Mouse (Mus musculus) adrenal gland, postnatal 4 days (tissue): ENCODE data around the gene Insc. TPM values are rescaled to one million over a fixed set of nuclear protein-coding genes. Genes with fewer than 3 reads are reported as not detected.
A peak's percentile ranks its signal among the peaks of the same experiment; 100 is the strongest.

ENCODE experiments used
- DNase-seq, 2 experiments: peaks; one replicate each; pipeline ENCODE4 v3.0.0; 2021 to 2022; ENCODE audit warnings: low spot score in 2 of 2, mixed read lengths in 2 of 2
- total RNA-seq, 2 experiments: library from RNA; stranded (reverse); gene quantifications; 2 replicates each; pipeline ENCODE4 v1.2.3; 2021

Gene Insc
- total RNA-seq, 2 experiments from 2014 or later = 2.8 to 7.3 TPM

- DNase-seq = no peak
Observed at GRCm38 (mm10) chr7:114754626-114755025, 11.1 kb downstream of the Insc start.

DNA sequence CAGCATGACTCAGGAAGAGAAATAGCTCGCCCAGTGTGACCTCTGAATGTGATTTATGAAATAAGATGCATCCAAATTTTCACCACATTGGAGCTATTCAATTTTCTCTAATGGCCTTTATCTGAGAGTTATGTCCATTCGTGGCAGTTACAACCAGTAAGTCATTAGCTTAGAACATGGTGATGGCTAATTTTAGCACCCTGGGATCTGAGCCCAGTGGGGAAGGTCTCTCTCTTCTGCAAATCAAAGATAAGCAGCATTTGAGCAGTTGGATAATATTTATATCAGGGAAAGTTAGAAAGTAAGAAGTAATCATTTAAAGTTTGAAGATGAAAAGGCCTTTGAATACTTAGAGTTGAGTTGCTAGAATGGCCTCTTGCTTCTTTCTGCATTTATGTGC lies 19.2 kb downstream of the Insc start:
- DNase-seq = no peak

DNA sequence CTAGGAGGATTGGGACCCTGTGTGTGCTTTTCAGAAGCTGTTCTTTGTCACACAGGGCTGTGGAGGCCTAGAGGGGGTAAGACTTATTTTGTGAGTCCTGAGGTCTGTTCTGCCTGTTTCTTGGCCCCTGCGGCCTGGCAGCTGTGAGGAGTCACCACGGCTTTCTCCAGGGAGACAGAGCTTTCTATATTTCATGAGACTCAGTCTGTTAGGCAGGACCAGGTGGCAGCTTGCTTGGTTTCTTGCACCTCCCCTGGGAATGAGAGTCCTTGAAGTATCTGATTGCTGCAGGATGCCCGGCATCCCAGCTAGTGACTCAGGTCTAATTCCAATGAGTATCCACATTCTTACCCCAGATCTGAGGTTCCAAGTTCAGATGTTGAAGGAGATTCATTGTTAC lies 21.8 kb downstream of the Insc start:
- no peak for DNase-seq

- no peak for DNase-seq
Observed at GRCm38 (mm10) chr7:114766523-114766922, 23.0 kb downstream of the Insc start.

DNA sequence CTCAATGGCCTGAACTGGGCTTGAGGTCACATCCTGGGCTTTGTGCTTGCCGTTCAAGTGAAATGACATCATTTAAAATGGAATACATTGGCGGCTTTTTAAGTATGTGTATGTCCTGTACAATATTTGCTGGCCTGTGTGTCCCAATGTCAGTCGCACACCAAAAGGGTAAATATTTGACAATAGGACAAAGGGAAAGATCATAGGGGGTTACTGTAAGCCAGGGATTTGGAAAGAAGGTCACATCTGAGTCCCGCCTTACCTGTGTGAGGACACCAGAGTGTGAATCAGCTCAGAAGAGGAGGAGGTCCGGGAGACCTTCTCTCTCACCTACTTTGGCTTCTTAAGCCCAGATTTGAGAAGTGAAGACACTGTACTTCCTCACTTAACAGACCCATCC lies 25.0 kb downstream of the Insc start:
- DNase-seq = no peak

DNA sequence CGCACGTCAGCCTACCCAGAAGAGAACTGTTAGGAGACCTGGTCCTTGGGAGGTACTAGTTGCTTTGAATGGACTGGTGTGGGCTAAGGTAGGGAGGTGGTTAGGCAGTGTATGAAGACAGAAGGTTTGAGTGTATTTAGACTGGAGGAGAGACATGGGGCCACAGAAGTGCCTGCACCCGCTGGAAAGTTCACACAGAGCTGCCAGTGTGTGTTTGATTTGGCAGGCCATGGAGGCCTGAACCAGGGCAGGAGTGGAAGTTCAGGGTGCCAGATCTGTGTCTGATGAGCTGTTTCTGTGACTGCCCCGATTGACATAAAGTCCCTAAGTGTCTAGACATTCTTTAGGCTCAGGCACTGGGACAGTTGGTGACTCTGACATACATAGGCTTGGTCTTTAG lies 25.5 kb downstream of the Insc start:
- no peak for DNase-seq

GRCm38 (mm10) chr7:114770586-114770985 lies 27.1 kb downstream of the Insc start:
- DNase-seq = no peak

- no peak for DNase-seq
Observed at GRCm38 (mm10) chr7:114771801-114772200, 28.3 kb downstream of the Insc start.

- DNase-seq = no peak
Observed at GRCm38 (mm10) chr7:114773781-114774180, 30.3 kb downstream of the Insc start.

DNA sequence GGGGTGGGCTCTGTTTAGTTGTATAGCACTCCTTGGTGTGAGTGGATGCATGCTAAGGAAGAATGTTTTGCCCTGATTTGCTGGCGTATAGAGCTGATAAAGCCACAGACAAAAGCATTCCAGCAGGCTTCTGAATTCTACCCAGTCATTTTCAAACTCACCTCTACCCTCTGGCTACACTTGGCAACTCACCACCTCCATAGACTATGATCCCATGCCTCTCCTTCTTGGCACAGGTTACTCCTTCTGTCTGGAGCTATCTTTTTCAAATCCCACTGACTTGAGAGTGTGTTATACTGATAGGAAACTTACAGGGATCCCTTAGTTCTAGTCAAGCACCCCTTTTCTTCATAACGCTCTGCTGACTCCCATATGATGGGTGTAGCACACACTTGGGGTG lies 32.4 kb downstream of the Insc start:
- no peak for DNase-seq

GRCm38 (mm10) chr7:114778156-114778770 lies 34.8 kb downstream of the Insc start:
- no peak for DNase-seq

GRCm38 (mm10) chr7:114779056-114779660 lies 35.7 kb downstream of the Insc start:
- no peak for DNase-seq

GRCm38 (mm10) chr7:114783291-114783690 lies 39.8 kb downstream of the Insc start:
- no peak for DNase-seq

GRCm38 (mm10) chr7:114791087-114791486 lies 47.6 kb downstream of the Insc start:
- DNase-seq = no peak

GRCm38 (mm10) chr7:114792026-114792425 lies 48.5 kb downstream of the Insc start:
- no peak for DNase-seq

DNA sequence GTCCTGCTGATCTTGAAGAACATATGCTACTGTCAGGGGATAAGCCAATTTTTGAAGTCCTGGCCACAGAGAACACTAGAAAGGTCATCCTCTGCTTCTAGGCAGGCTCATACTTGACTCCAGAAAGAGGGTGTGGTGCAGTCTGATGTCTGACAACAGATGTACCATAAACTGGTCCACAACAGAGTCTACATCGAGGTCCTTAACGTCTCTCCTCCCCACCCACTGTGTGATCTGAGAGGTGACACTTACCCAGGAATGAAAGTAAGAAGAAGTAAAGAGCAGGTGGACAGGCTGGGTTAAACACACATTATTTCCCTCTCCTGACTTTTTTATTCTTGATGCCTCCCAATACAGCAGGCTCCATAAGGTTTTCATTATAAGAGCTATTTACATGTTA lies 50.9 kb downstream of the Insc start:
- DNase-seq = no peak

GRCm38 (mm10) chr7:114802576-114802975 lies 59.1 kb downstream of the Insc start:
- DNase-seq = no peak

DNA sequence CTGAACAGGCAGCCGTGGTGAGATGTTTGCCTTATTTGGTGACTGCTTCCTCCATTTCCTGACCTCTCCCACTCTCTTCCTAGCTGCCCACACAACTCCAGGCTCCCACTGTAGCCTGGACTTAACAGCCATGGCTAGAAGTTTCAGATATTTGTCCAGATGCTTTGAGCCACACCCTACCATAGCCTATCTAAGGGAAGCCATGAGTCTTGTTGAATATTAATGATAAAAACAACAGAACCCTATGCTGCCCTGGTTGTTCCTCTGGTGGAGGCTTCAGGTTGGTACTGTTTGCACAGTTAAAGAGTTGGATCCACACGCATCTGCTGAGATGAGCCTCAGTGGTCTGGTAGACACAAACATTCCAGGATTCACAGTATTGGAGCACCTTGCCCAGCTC lies 61.8 kb downstream of the Insc start:
- DNase-seq = no peak

DNA sequence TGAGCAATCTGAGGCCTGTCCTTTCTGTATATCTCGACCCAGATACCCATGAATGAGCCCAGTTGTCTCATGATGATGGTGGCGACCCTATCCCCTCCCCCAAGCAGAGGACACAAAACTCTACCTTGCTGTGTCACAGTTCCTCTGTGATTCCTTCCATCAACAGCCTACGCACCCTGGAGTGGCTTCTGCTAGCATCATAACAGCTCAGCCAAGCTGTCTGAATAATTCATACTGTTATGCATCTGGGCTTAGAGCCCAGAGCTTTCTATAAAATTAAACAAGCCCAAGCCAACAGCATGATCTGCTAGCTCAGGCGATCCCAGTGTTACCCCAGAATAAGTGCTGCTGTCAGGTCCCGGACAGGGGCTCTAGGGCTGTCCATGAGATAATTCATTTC lies 63.8 kb downstream of the Insc start:
- no peak for DNase-seq

DNA sequence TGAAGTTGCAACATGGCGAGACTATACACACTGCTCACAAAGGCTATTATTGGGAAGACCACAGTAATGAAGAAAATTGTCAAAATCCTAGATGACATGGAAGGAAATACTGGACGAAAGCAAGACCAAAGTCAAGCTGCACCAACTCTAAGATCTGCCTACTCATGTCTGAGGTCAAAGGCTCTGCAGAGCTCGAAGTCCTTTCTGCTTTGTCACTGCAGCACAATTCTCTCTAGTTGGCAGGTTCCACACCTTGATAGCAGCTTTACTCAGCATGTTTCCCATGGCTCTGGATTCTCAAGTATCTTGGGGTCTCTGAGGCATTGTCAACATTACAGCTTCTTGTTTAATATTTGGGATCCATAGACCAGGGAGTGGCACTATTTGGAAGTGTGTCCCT lies 64.8 kb downstream of the Insc start:
- DNase-seq = no peak

DNA sequence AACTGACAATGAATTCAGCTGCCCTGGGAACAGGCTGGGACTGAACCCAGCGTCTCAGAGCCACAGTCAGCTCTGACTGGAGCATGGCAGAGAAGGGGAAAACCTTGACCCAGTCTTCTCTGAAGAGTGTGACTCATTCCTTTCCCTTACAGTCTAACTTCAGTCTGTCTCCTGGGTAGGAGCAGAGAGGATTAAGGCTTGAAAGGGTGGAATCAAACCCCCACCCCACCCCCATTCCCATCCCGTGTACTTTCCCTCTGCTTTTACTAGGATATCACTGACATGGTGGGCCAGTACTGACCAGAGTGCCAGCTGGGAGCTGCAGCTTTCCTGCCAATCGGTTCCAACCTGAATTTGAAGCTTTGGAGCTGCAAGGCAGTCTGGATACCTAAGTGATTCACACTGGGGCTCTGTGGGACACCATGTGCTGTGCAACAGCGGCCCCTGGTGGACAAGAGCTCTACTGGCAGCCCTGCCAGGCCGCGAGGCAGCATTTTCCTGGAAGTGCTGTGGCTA lies 73.9 kb downstream of the Insc start:
- peak; percentile 68 to 80 for DNase-seq

- no peak for DNase-seq
Observed at GRCm38 (mm10) chr7:114817879-114818278, 74.4 kb downstream of the Insc start.

DNA sequence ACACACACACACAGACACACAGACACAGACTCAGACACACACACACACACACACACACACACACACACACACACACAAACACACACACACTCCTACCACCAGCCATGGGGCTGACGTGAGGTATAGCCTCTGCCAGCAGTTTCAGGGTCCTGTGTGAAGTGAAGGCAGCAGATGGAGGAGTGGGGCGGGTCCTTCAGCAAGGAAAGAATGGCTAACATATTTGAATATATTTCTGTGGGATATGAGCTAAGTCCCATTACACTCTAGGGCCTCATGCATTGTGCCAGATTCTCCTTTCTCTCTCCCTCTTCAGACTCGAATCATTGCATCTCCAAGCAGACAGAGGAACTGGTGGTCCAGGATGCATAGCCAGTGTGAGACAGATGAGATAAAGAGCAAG lies 74.9 kb downstream of the Insc start:
- no peak for DNase-seq
